Mouse (Mus musculus) limb, embryonic 11.5 days (tissue): ENCODE data around the gene Snapc4. TPM values are rescaled to one million over a fixed set of nuclear protein-coding genes. Genes with fewer than 3 reads are reported as not detected.

Experiments
- ATAC-seq: fragments of 200-750 bp; cut with Nextera tagmentation; 2 replicates; pipeline ENCODE4 v1.8.0; 2017; ENCODE audit warnings: low read depth; ENCODE audit not compliant: insufficient number of reproducible peaks, low FRiP score, low TSS enrichment
- DNase-seq: peaks from one replicate; pipeline ENCODE4 v3.0.0-alpha.2; 2015; ENCODE audit warnings: low spot score
- H3K27ac ChIP-seq: fragments of 300-500 bp; sonication (generic); replicated peaks from 2 replicates; pipeline ENCODE4 v1.5.1; 2014; ENCODE audit warnings: low read depth, mild to moderate bottlenecking, low read length
- H3K27me3 ChIP-seq: fragments of 300-500 bp; sonication (generic); 2 replicates; pipeline ENCODE4 v1.6.1; 2014; ENCODE audit warnings: mild to moderate bottlenecking, low read length, mixed read lengths; ENCODE audit not compliant: control insufficient read depth, insufficient read depth
- H3K36me3 ChIP-seq: fragments of 300-500 bp; sonication (generic); 2 replicates; pipeline ENCODE4 v1.6.1; 2014; ENCODE audit warnings: mild to moderate bottlenecking, low read length, moderate library complexity, mixed read lengths; ENCODE audit not compliant: control insufficient read depth, insufficient read depth
- H3K4me1 ChIP-seq: fragments of 300-500 bp; sonication (generic); 2 replicates; pipeline ENCODE4 v1.6.1; 2014; ENCODE audit warnings: low read length, mixed read lengths; ENCODE audit not compliant: control insufficient read depth, insufficient read depth
- H3K4me2 ChIP-seq: fragments of 300-500 bp; sonication (generic); 2 replicates; pipeline ENCODE4 v1.6.1; 2014; ENCODE audit warnings: low read depth, mild to moderate bottlenecking, moderate library complexity; ENCODE audit not compliant: severe bottlenecking
- H3K4me3 ChIP-seq: fragments of 300-500 bp; sonication (generic); 2 replicates; pipeline ENCODE4 v1.5.1; 2014; ENCODE audit warnings: low read depth, low read length
- H3K9ac ChIP-seq: fragments of 300-500 bp; sonication (generic); 2 replicates; pipeline ENCODE4 v1.6.1; 2014; ENCODE audit warnings: mild to moderate bottlenecking, low read length
- H3K9me3 ChIP-seq: fragments of 300-500 bp; sonication (generic); 2 replicates; pipeline ENCODE4 v1.6.1; 2016; ENCODE audit warnings: low read length; ENCODE audit not compliant: control insufficient read depth
- WGBS: fragments of 180-500 bp; shearing (Covaris S2); extraction: QIAGEN DNeasy Blood & Tissue Kit; methylation state at CpG from one replicate; pipeline ENCODE4 v1.1.7; 2014; 5-methylcytosine and 5-hydroxymethylcytosine counted together
- polyA plus RNA-seq: library from polyadenylated mRNA; unstranded; fragments of >200 nt; fragmentation: Nextera tagmentation; extraction: Ambion mirVana; gene quantifications from 2 replicates; pipeline ENCODE4 v1.2.1, GENCODE M21; 2014

Snapc4 gene
- polyA plus RNA-seq, result 25.3 and 31.2 TPM in 2 replicates

GRCm38 (mm10) chr2:26380131-26380771 lies at the start of gene Snapc4:
Gene Snapc4, minus strand, starts transcription at chr2:26380653.
- H3K4me2 ChIP-seq, result peak within 1 kb of the TSS; percentile 89
- under 1% methylated on average over 38 of the region's 38 CpGs for WGBS
- H3K4me1 ChIP-seq, result 0 out of 2 replicates have a peak, but pooled peaks cover 3% of the 10 kb centered on the region
- no peaks in the 10 kb centered on the region for H3K9me3 ChIP-seq
- H3K4me3 ChIP-seq, result peak within 1 kb of the TSS; percentile 83
- DNase-seq (peak; percentile 92), ATAC-seq (peak; percentile 92)
- peaks cover 25% of the 10 kb centered on the region for H3K36me3 ChIP-seq
- H3K27me3 ChIP-seq, result no peaks in the 10 kb centered on the region
- H3K9ac ChIP-seq, result peak within 1 kb of the TSS; percentile 74
- H3K27ac ChIP-seq, result no peak within 1 kb of the TSS; the same call in 1 of the 2 replicates

DNA sequence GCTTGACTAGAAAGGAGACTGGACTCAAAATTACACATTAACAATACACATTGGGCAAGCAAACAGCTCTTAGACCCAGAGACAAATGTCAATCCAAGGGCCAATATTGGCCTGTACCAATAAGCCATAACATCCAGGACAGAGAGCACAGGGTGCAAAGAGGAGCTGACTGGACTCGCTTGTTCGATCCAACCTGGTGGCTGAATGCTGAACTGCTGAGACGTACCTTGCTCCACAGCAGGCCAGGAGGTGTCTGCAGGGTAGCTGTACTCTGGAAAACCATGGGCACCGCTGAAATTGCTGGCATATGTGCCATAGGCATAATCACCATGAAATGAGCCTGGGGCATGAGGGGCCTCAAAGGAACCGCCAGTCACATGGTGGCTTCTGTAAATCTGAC lies 49.4 kb upstream of the Snapc4 start:
- no peaks in the 10 kb centered on the region for H3K27me3 ChIP-seq
- no peak overlapping the region for H3K9ac ChIP-seq
- H3K4me1 ChIP-seq, result no peaks in the 10 kb centered on the region
- no peak overlapping the region for H3K27ac ChIP-seq
- H3K4me2 ChIP-seq, result no peak overlapping the region
- DNase-seq (no peak), ATAC-seq (no peak)
- H3K9me3 ChIP-seq, result no peaks in the 10 kb centered on the region
- WGBS, result 93% methylated on average over 5 of the region's 5 CpGs
- no peak overlapping the region for H3K4me3 ChIP-seq
- peaks cover 42% of the 10 kb centered on the region for H3K36me3 ChIP-seq

- H3K36me3 ChIP-seq, result peaks cover 50% of the 10 kb centered on the region
- 98% methylated on average over 2 of the region's 2 CpGs for WGBS
- H3K4me1 ChIP-seq, result no peaks in the 10 kb centered on the region
- no peak overlapping the region for H3K4me2 ChIP-seq
- no peaks in the 10 kb centered on the region for H3K9me3 ChIP-seq
- no peak overlapping the region for H3K9ac ChIP-seq
- DNase-seq (no peak), ATAC-seq (no peak)
- H3K4me3 ChIP-seq, result no peak overlapping the region
- no peak overlapping the region for H3K27ac ChIP-seq
- no peaks in the 10 kb centered on the region for H3K27me3 ChIP-seq
Measured at GRCm38 (mm10) chr2:26424541-26424940, 44.1 kb upstream of the Snapc4 start.

- no peaks in the 10 kb centered on the region for H3K9me3 ChIP-seq
- ATAC-seq, result no peak
- no peaks in the 10 kb centered on the region for H3K27me3 ChIP-seq
- no peak overlapping the region for H3K4me3 ChIP-seq
- no peak overlapping the region for H3K27ac ChIP-seq
- no peak for DNase-seq
- H3K4me1 ChIP-seq, result no peaks in the 10 kb centered on the region
- no peak overlapping the region for H3K4me2 ChIP-seq
- H3K36me3 ChIP-seq, result peaks cover 43% of the 10 kb centered on the region
- no peak overlapping the region for H3K9ac ChIP-seq
- 94% methylated on average over 1 of the region's 1 CpGs for WGBS
Measured at GRCm38 (mm10) chr2:26423086-26423485, 42.6 kb upstream of the Snapc4 start.

DNA sequence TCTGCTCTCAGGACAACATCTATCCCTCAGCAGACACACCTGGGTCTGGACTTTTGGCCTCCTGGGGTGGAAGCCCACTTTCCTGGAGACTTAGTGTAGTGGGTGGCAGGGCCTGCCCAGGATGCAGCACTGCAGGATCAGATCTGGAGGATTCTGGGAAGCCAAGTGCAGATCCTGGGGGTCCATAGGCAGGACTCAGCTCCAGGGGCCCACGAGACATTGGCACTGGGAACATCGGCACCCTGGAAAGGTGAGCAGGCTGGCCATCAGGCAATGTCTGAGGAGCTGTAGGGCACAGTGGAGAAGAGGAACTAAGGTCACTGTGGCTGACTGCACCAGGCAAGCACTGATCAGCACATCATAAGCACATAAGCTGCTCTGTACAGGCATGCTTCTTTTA lies 41.5 kb upstream of the Snapc4 start:
- Histone ChIP-seq H3K9me3 (no peaks in the 10 kb centered on the region), H3K4me1 (no peaks in the 10 kb centered on the region), H3K36me3 (peaks cover 44% of the 10 kb centered on the region), H3K9ac (no peak overlapping the region), H3K4me3 (no peak overlapping the region), H3K27ac (no peak overlapping the region), H3K4me2 (no peak overlapping the region), H3K27me3 (no peaks in the 10 kb centered on the region)
- ATAC-seq, result no peak
- no peak for DNase-seq
- WGBS, result 96% methylated on average over 2 of the region's 2 CpGs

- peaks cover 35% of the 10 kb centered on the region for H3K36me3 ChIP-seq
- DNase-seq (no peak), ATAC-seq (no peak)
- no peaks in the 10 kb centered on the region for H3K4me1 ChIP-seq
- 84% methylated on average over 1 of the region's 1 CpGs for WGBS
- no peaks in the 10 kb centered on the region for H3K9me3 ChIP-seq
- no peaks in the 10 kb centered on the region for H3K27me3 ChIP-seq
- H3K4me3 ChIP-seq, result no peak overlapping the region
- no peak overlapping the region for H3K4me2 ChIP-seq
- H3K27ac ChIP-seq, result no peak overlapping the region
- H3K9ac ChIP-seq, result no peak overlapping the region
Measured at GRCm38 (mm10) chr2:26418120-26418519, 37.7 kb upstream of the Snapc4 start.

GRCm38 (mm10) chr2:26417066-26417465 lies 36.6 kb upstream of the Snapc4 start:
- no peak for ATAC-seq
- H3K9ac ChIP-seq, result no peak overlapping the region
- no peaks in the 10 kb centered on the region for H3K27me3 ChIP-seq
- no peak for DNase-seq
- H3K27ac ChIP-seq, result no peak overlapping the region
- H3K36me3 ChIP-seq, result peaks cover 29% of the 10 kb centered on the region
- no peaks in the 10 kb centered on the region for H3K4me1 ChIP-seq
- no peaks in the 10 kb centered on the region for H3K9me3 ChIP-seq
- H3K4me3 ChIP-seq, result no peak overlapping the region
- H3K4me2 ChIP-seq, result no peak overlapping the region

DNA sequence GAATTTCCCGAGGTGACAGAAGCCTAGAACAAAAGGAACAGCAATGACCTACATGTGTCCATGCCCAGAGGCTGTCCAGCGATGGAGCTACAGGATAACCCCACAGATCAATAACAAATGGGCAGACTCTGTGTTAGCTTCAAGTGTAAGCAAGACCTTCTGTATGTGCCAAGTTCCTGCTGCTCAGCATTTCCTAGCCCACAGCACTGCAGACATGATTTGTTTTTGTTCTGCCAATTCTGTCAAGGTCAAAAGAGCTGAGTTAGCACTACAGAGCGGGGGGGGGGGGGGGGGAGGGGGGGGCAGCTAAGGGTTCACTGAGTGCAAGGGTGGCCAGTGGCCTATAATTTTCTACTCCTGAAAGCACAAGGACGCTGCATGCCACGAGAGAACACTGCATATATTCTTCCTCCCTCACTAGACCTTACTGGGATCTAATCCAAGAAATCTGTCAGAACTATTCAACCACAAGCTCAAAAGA lies 30.5 kb upstream of the Snapc4 start:
- H3K27ac ChIP-seq, result no peak overlapping the region
- H3K9me3 ChIP-seq, result no peaks in the 10 kb centered on the region
- no peak overlapping the region for H3K4me2 ChIP-seq
- H3K27me3 ChIP-seq, result no peaks in the 10 kb centered on the region
- no peak overlapping the region for H3K9ac ChIP-seq
- no peak for DNase-seq
- no peak overlapping the region for H3K4me3 ChIP-seq
- WGBS, result 87% methylated on average over 4 of the region's 5 CpGs
- ATAC-seq, result no peak
- H3K4me1 ChIP-seq, result peaks cover 21% of the 10 kb centered on the region
- peaks cover 26% of the 10 kb centered on the region for H3K36me3 ChIP-seq

GRCm38 (mm10) chr2:26410091-26410490 lies 29.6 kb upstream of the Snapc4 start:
- H3K9ac ChIP-seq, result no peak overlapping the region
- no peak overlapping the region for H3K27ac ChIP-seq
- no peaks in the 10 kb centered on the region for H3K9me3 ChIP-seq
- no peaks in the 10 kb centered on the region for H3K27me3 ChIP-seq
- H3K4me2 ChIP-seq, result no peak overlapping the region
- DNase-seq (no peak), ATAC-seq (no peak)
- 77% methylated on average over 5 of the region's 5 CpGs for WGBS
- peaks cover 21% of the 10 kb centered on the region for H3K4me1 ChIP-seq
- H3K4me3 ChIP-seq, result no peak overlapping the region
- peaks cover 24% of the 10 kb centered on the region for H3K36me3 ChIP-seq
